Mouse (Mus musculus) ES-E14 (cell line): ENCODE data around the gene Rad51ap2. TPM values are rescaled to one million over a fixed set of nuclear protein-coding genes. Genes with fewer than 3 reads are reported as not detected.
A peak's percentile ranks its signal among the peaks of the same experiment; 100 is the strongest.

Experiments used
- DNase-seq: peaks from one replicate; pipeline ENCODE4 v3.0.0-alpha.2; 2013; ENCODE audit warnings: low read depth, low spot score
- H3K27ac ChIP-seq: 2 replicates; pipeline ENCODE4 v1.5.1; 2012; ENCODE audit warnings: low read depth, mild to moderate bottlenecking, low read length, moderate library complexity, mixed read lengths; ENCODE audit not compliant: poor library complexity, insufficient read depth, severe bottlenecking
- H3K36me3 ChIP-seq: 2 replicates; pipeline ENCODE4 v1.6.1; 2012; ENCODE audit warnings: mild to moderate bottlenecking, low read length, moderate library complexity, mixed read lengths; ENCODE audit not compliant: control insufficient read depth, poor library complexity, insufficient read depth, severe bottlenecking
- H3K4me1 ChIP-seq, 2 experiments: fragments of 150-350 bp in 1 of 2; sonication (generic) in 1 of 2; 2 replicates each; pipeline ENCODE4 v1.6.1; 2012; ENCODE audit warnings: low read length in 2 of 2, mild to moderate bottlenecking in 1 of 2, mixed read lengths in 1 of 2; ENCODE audit not compliant: control insufficient read depth in 2 of 2, insufficient read depth in 2 of 2, poor library complexity in 1 of 2
- H3K4me3 ChIP-seq, 2 experiments: fragments of 150-350 bp in 1 of 2; sonication (generic) in 1 of 2; 2 replicates each; pipeline ENCODE4 v1.5.1; 2012; ENCODE audit warnings: low read length in 2 of 2, low read depth in 1 of 2, mild to moderate bottlenecking in 1 of 2, mixed read lengths in 1 of 2; ENCODE audit not compliant: insufficient read depth in 1 of 2, poor library complexity in 1 of 2, severe bottlenecking in 1 of 2
- H3K9ac ChIP-seq: 2 replicates; pipeline ENCODE4 v1.6.1; 2012; ENCODE audit warnings: low read depth, mild to moderate bottlenecking, low read length, mixed read lengths; ENCODE audit not compliant: poor library complexity, insufficient read depth, severe bottlenecking
- H3K9me3 ChIP-seq: fragments of 150-350 bp; sonication (generic); 2 replicates; pipeline ENCODE4 v1.6.1; 2012; ENCODE audit warnings: low read depth, mild to moderate bottlenecking, low read length; ENCODE audit not compliant: control insufficient read depth, insufficient read depth
- CHD2 ChIP-seq: IDR thresholded peaks from 2 replicates; pipeline ENCODE4 v1.6.1; 2014; ENCODE audit warnings: mild to moderate bottlenecking, low read depth, low read length, inconsistent platforms
- HCFC1 ChIP-seq: IDR thresholded peaks from 2 replicates; pipeline ENCODE4 v1.6.1; 2012; ENCODE audit warnings: low read length, inconsistent platforms, borderline replicate concordance; ENCODE audit not compliant: insufficient read depth
- MAFK ChIP-seq: IDR thresholded peaks from 2 replicates; pipeline ENCODE4 v1.6.1; 2014; ENCODE audit warnings: mild to moderate bottlenecking, low read depth, low read length, inconsistent platforms; ENCODE audit not compliant: insufficient read depth
- ZC3H11A ChIP-seq: IDR thresholded peaks from 2 replicates; pipeline ENCODE4 v1.6.1; 2012; ENCODE audit warnings: low read depth, mild to moderate bottlenecking, inconsistent platforms, low read length, borderline replicate concordance
- ZNF384 ChIP-seq: IDR thresholded peaks from 2 replicates; pipeline ENCODE4 v1.6.1; 2012; ENCODE audit warnings: low read depth, low read length, inconsistent platforms
- in situ Hi-C, 2 experiments: fragments of 600-800 bp; cut with MboI; formaldehyde crosslinking; loops; one replicate each; pipeline ENCODE4 v1.15.1; 2025; ENCODE audit warnings: low sequenced_read_pairs in 2 of 2, inconsistent platforms in 1 of 2; ENCODE audit not compliant: unreplicated experiment in 2 of 2
- total RNA-seq: library from RNA; depleted of rRNA; stranded (reverse); fragments of 300-350 nt; gene quantifications from 2 replicates; pipeline ENCODE4 v1.2.3, GENCODE M21; 2012

Gene Rad51ap2
- total RNA-seq, 1 experiment, result 0.18 TPM

GRCm38 (mm10) chr12:11436497-11437265 lies 19.2 kb upstream of the Rad51ap2 start, which contains the start of gene Vsnl1:
Gene Vsnl1, minus strand, starts transcription at chr12:11436613.
- DNase-seq, result peak; percentile 63
- no peaks in the 10 kb centered on the region for H3K9me3 ChIP-seq
- H3K4me1 ChIP-seq, result peaks cover 2 to 4% of the 10 kb centered on the region in 2 experiments; a peak in 2 of 4 replicates
- TF ChIP-seq ZC3H11A (no peak), CHD2 (no peak), HCFC1 (no peak), ZNF384 (no peak), MAFK (no peak)
- peak within 1 kb of the TSS; percentile 10 to 39; a peak in 3 of 4 replicates for H3K4me3 ChIP-seq
- in situ Hi-C loops, result no loop called here
- no peaks in the 10 kb centered on the region for H3K36me3 ChIP-seq
- H3K27ac ChIP-seq, result no peak within 1 kb of the TSS
- no peak within 1 kb of the TSS; the same call in 1 of the 2 replicates for H3K9ac ChIP-seq

GRCm38 (mm10) chr12:11437266-11437906 lies 18.5 kb upstream of the Rad51ap2 start:
- Histone ChIP-seq H3K9ac (no peak overlapping the region), H3K9me3 (no peaks in the 10 kb centered on the region), H3K27ac (no peak overlapping the region), H3K4me3 (no peak overlapping the region), H3K36me3 (no peaks in the 10 kb centered on the region), H3K4me1 (peaks cover 2 to 4% of the 10 kb centered on the region in 2 experiments; a peak in 2 of 4 replicates)
- in situ Hi-C loops, result no loop called here
- DNase-seq, result peak; percentile 92
- TF ChIP-seq ZNF384, result no peak
- TF ChIP-seq HCFC1, result no peak
- no peak for TF ChIP-seq CHD2
- TF ChIP-seq ZC3H11A, result no peak
- TF ChIP-seq MAFK, result no peak

- peak; percentile 26 for DNase-seq
- Histone ChIP-seq H3K4me1 (peaks cover 2 to 4% of the 10 kb centered on the region in 2 experiments; a peak in 2 of 4 replicates), H3K4me3 (peak overlapping the region; percentile 8 to 56), H3K9me3 (no peaks in the 10 kb centered on the region), H3K36me3 (no peaks in the 10 kb centered on the region), H3K27ac (no peak overlapping the region), H3K9ac (peak overlapping the region; percentile 74)
- in situ Hi-C loops, result no loop called here
- TF ChIP-seq MAFK (no peak), HCFC1 (no peak), ZC3H11A (no peak), CHD2 (no peak), ZNF384 (no peak)
Observed at GRCm38 (mm10) chr12:11437907-11438447, 17.9 kb upstream of the Rad51ap2 start.

GRCm38 (mm10) chr12:11454146-11454545 lies 1.7 kb upstream of the Rad51ap2 start:
- in situ Hi-C loops, result no loop called here
- Histone ChIP-seq H3K36me3 (no peaks in the 10 kb centered on the region), H3K9ac (no peak overlapping the region), H3K27ac (no peak overlapping the region), H3K9me3 (no peaks in the 10 kb centered on the region), H3K4me3 (no peak overlapping the region), H3K4me1 (no peaks in the 10 kb centered on the region)
- no peak for TF ChIP-seq MAFK
- no peak for TF ChIP-seq ZC3H11A
- TF ChIP-seq HCFC1, result no peak
- TF ChIP-seq CHD2, result no peak
- no peak for TF ChIP-seq ZNF384
- DNase-seq, result no peak
